Mouse (Mus musculus): Measurements from ENCODE around the gene Wt1.

Gene Wt1

DNA sequence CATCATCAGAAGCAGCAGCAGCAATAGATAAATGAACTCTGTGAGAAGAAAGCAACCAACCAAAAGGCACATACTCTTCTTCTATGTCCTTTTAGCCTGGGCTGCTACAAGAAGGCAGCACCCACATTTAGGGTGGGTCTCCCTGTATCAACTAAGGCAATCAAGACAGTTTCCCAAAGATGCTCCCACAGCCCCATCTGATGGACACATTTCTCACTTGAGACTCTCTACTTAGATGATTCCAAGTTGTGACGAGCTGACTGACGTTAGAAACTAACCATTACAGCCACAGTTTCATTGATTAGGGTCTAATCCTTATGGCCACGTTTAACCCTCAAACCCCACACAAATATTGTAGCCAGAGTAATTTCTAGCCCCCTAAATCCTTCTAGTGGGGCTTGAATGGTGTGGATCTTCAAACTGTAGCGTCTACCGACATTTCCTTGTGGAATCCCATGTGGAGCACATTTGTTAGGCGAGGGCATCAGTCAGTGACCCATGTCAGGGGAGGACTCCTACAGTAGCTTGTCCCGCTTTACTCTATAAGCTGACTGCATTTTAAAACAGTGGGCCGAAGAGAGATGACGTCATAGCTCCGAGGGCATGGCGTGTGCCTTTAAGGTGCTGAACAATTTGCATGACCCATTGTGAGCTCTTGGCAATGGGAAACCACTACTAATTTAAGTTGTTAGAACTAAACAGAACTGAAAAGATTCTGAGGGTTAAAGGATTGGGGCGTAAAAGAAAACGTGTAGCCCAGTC lies 59.6 kb downstream of the Wt1 start:
- DNase-seq: no peak

DNA sequence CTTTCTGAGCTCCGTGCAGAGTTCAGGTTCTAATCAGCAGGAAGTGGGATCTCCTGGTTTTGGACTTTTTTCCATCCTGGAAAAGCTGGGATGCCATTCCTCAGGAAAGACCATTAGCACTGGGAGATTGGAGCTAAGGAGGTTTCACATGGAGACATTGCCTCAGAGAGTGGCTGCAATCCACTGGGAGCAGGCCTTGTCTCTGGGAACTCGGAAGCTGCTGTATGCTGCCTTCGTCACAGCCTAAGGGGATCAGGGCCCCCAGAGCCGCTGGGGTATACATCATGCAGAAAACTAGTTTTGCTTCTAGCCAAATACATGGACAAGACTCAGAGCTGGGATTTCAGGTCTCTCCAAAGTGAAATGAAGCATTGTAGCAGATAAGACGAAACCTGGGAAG lies 60.3 kb downstream of the Wt1 start:
- no peak for DNase-seq

DNA sequence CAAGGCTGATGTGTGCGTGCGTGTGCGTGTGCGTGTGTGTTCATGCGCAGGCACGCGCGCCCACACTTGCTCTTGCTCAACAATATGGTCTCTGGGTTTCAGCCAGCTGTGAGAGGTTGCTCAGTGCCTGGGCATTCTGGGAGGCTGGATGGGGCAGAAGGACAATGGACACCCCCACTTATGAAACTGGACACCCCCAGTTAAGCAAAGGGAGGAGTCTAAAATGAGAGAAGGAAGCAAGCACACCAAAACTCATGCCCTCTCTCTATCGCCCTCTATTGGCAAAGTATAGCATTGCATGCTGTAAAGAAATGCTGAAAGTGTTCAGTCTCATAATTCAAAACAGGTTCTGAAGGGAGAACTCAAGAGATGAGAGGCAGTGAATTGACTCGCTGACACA lies 61.9 kb downstream of the Wt1 start:
- DNase-seq: no peak

- no peak for DNase-seq
These were observed 63.0 kb downstream of the Wt1 start for GRCm38 (mm10) chr2:105189352-105189751.

DNA sequence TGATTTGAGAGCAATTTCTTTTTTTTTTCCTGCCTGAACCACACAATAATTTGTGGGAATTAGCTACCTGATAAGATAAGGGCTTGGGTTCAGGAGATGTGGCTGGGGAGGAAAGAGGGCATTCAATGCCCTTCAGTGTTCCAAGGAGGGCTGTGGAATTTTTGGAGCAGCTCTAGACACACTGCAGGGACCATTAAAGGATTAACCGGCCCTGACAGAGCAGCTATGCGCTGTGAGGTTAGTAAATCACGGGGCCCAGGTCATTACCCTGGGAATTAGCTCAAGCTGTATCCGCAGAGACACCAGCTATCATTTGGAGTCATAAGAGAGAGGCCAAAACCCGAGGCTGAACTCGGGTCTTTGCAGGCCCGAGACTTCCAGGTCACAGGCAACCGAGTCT lies 73.8 kb downstream of the Wt1 start:
- no peak for DNase-seq

- peak in 1 of 2 experiments; percentile 24 for DNase-seq
These were observed 80.3 kb downstream of the Wt1 start for GRCm38 (mm10) chr2:105206563-105207174.

- no peak for DNase-seq
These were observed 86.5 kb downstream of the Wt1 start for GRCm38 (mm10) chr2:105212839-105213238.

- no peak for DNase-seq
These were observed 89.6 kb downstream of the Wt1 start for GRCm38 (mm10) chr2:105215914-105216313.

DNA sequence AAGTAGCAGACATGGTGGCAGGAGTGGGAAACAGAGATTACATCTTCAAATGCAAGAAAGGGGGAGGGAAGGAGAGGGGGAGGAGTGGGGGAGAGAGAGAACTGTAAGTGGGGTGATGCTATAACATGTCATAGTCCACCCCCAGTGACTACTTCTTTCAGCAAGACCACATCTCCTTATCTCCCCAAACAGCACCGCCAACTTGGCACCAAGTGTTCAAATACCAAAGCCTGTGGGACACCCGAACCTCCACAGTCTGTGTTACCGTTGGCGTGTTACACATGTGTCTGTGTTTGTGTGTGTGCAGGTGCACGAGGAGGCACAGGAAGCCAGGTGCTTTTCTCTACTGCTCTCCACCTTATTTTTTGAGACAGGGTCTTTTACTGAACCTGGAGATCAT lies 92.9 kb downstream of the Wt1 start:
- DNase-seq: no peak

- DNase-seq: no peak
These were observed 93.3 kb downstream of the Wt1 start for GRCm38 (mm10) chr2:105219664-105220063.

GRCm38 (mm10) chr2:105220738-105221303 lies 94.5 kb downstream of the Wt1 start:
- no peak for DNase-seq

Measured in lung, postnatal 4 days (tissue).